Mouse (Mus musculus): ENCODE results near the gene Cux2. TPM values are rescaled to one million over a fixed set of nuclear protein-coding genes. Genes with fewer than 3 reads are reported as not detected.

Gene Cux2
- total and polyA plus RNA-seq, 3 experiments: 0.17 TPM; not detected in 2

GRCm38 (mm10) chr5:122002148-122002547 is 47.8 kb downstream of the Cux2 start:
- in situ Hi-C loops (cut with MboI; ENCODE audit: low pct_ligation_motif_present, low pct_unique_long_range_greater_than_20kb, low sequenced_read_pairs): loop anchor here (10.0 kb wide), 1 partner anchor 137 kb away; no protein-coding TSS in a partner anchor
- H3K4me1 ChIP-seq (ENCODE audit: control insufficient read depth in 1 of 2, insufficient read depth in 2 of 2): peaks cover under 1 to 9% of the 10 kb centered on the region in 2 experiments
- H3K4me3 ChIP-seq (replicated peaks in 1 of 3; ENCODE audit: low read depth in 2 of 3, low read length in 2 of 3, poor library complexity in 1 of 3): no peak overlapping the region
- TF ChIP-seq UBTF (IDR thresholded peaks at IDR 0.05; ENCODE audit: low read depth, low read length) (no peak), ETS1 (conservative IDR thresholded peaks at IDR 0.05; ENCODE audit: low read depth, low read length) (no peak), EP300 (IDR thresholded peaks at IDR 0.05; ENCODE audit: low read length) (no peak), ZMIZ1 (IDR thresholded peaks at IDR 0.05; ENCODE audit: low read depth, low read length) (no peak), RCOR1 (conservative IDR thresholded peaks at IDR 0.05; ENCODE audit: low read depth, low read length) (no peak), ZC3H11A (IDR thresholded peaks at IDR 0.05; ENCODE audit: low read depth, low read length) (no peak), JUN (IDR thresholded peaks at IDR 0.05; ENCODE audit: insufficient read depth, low read depth, low read length) (no peak), MXI1 (IDR thresholded peaks at IDR 0.05; ENCODE audit: low read depth, low read length) (no peak), HCFC1 (IDR thresholded peaks at IDR 0.05; ENCODE audit: low read depth, low read length) (no peak), ELF1 (IDR thresholded peaks at IDR 0.05; ENCODE audit: low read depth, low read length) (no peak), USF2 (conservative IDR thresholded peaks at IDR 0.05; ENCODE audit: low read depth, low read length) (no peak), TCF12 (IDR thresholded peaks at IDR 0.05; ENCODE audit: low read depth, low read length) (no peak), NELFE (IDR thresholded peaks at IDR 0.05; ENCODE audit: low read depth, low read length) (no peak), NRF1 (IDR thresholded peaks at IDR 0.05; ENCODE audit: low read depth, low read length) (no peak), MAX (IDR thresholded peaks at IDR 0.05; ENCODE audit: low read length) (no peak)
- H3K27me3 ChIP-seq (replicated peaks): peaks cover 77% of the 10 kb centered on the region
- dilution Hi-C loops (cut with MboI; ENCODE audit: extremely low pct_ligation_motif_present, extremely low pct_unique_long_range_greater_than_20kb, low sequenced_read_pairs): no loop called here
- H3K4me2 ChIP-seq (ENCODE audit: insufficient read depth, low read depth, poor library complexity, severe bottlenecking): no peak overlapping the region
- H3K79me2 ChIP-seq (replicated peaks; ENCODE audit: control insufficient read depth, extremely low read depth, insufficient read depth, poor library complexity, severe bottlenecking): no peaks in the 10 kb centered on the region
- no peaks in the 10 kb centered on the region for H3K36me3 ChIP-seq (replicated peaks in 1 of 2; ENCODE audit: control insufficient read depth in 1 of 2, insufficient read depth in 1 of 2, low read length in 1 of 2)
- no peak for DNase-seq (ENCODE audit: extremely low read depth)
- no peak overlapping the region for H3K9ac ChIP-seq (ENCODE audit: insufficient read depth, low read depth)
- H3K27ac ChIP-seq (ENCODE audit: insufficient read depth, low read depth): no peak overlapping the region
- H3K9me3 ChIP-seq (replicated peaks; ENCODE audit: low read length): peaks cover 5% of the 10 kb centered on the region

- peaks cover 79% of the 10 kb centered on the region for H3K27me3 ChIP-seq (replicated peaks)
- H3K9me3 ChIP-seq (replicated peaks; ENCODE audit: low read length): peaks cover 5% of the 10 kb centered on the region
- in situ Hi-C loops (cut with MboI; ENCODE audit: low pct_ligation_motif_present, low pct_unique_long_range_greater_than_20kb, low sequenced_read_pairs): loop anchor here (10.0 kb wide), 1 partner anchor 137 kb away; no protein-coding TSS in a partner anchor
- TF ChIP-seq RCOR1 (conservative IDR thresholded peaks at IDR 0.05; ENCODE audit: low read depth, low read length) (no peak), TCF12 (IDR thresholded peaks at IDR 0.05; ENCODE audit: low read depth, low read length) (no peak), KAT2A (IDR thresholded peaks at IDR 0.05; ENCODE audit: insufficient replicate concordance, low read length) (no peak), ZKSCAN1 (IDR thresholded peaks at IDR 0.05; ENCODE audit: borderline replicate concordance, low read depth, low read length) (no peak), HCFC1 (IDR thresholded peaks at IDR 0.05; ENCODE audit: low read depth, low read length) (no peak), ZMIZ1 (IDR thresholded peaks at IDR 0.05; ENCODE audit: low read depth, low read length) (no peak), PAX5 (IDR thresholded peaks at IDR 0.05; ENCODE audit: low read length) (no peak), ZNF384 (IDR thresholded peaks at IDR 0.05; ENCODE audit: low read depth, low read length) (no peak), BHLHE40 (IDR thresholded peaks at IDR 0.05; ENCODE audit: low read depth, low read length) (no peak), MEF2A (IDR thresholded peaks at IDR 0.05; ENCODE audit: borderline replicate concordance, low read depth, low read length) (no peak), GABPA (IDR thresholded peaks at IDR 0.05; ENCODE audit: insufficient replicate concordance, low read depth, low read length) (no peak), SIN3A (IDR thresholded peaks at IDR 0.05; ENCODE audit: low read length) (no peak), ZC3H11A (IDR thresholded peaks at IDR 0.05; ENCODE audit: low read depth, low read length) (no peak), POLR2AphosphoS2 (IDR thresholded peaks at IDR 0.05; ENCODE audit: low read depth, low read length) (no peak), UBTF (IDR thresholded peaks at IDR 0.05; ENCODE audit: low read depth, low read length) (no peak), CTCF (conservative IDR thresholded peaks at IDR 0.05 in 1 of 2, IDR thresholded peaks at IDR 0.05 in 1 of 2; ENCODE audit: low read depth in 2 of 2, low read length in 2 of 2) (no peak), NRF1 (IDR thresholded peaks at IDR 0.05; ENCODE audit: low read depth, low read length) (no peak), RAD21 (IDR thresholded peaks at IDR 0.05; ENCODE audit: low read depth, low read length) (no peak), CHD2 (IDR thresholded peaks at IDR 0.05; ENCODE audit: low read length) (no peak)
- no peaks in the 10 kb centered on the region for H3K36me3 ChIP-seq (replicated peaks in 1 of 2; ENCODE audit: control insufficient read depth in 1 of 2, insufficient read depth in 1 of 2, low read length in 1 of 2)
- H3K79me2 ChIP-seq (replicated peaks; ENCODE audit: control insufficient read depth, extremely low read depth, insufficient read depth, poor library complexity, severe bottlenecking): no peaks in the 10 kb centered on the region
- no peak overlapping the region for H3K4me3 ChIP-seq (replicated peaks in 1 of 3; ENCODE audit: low read depth in 2 of 3, low read length in 2 of 3, poor library complexity in 1 of 3)
- H3K27ac ChIP-seq (ENCODE audit: insufficient read depth, low read depth): no peak overlapping the region
- H3K4me2 ChIP-seq (ENCODE audit: insufficient read depth, low read depth, poor library complexity, severe bottlenecking): no peak overlapping the region
- H3K9ac ChIP-seq (ENCODE audit: insufficient read depth, low read depth): no peak overlapping the region
- DNase-seq (ENCODE audit: extremely low read depth): no peak
- peaks cover 4 to 12% of the 10 kb centered on the region in 2 experiments for H3K4me1 ChIP-seq (ENCODE audit: control insufficient read depth in 1 of 2, insufficient read depth in 2 of 2)
- dilution Hi-C loops (cut with MboI; ENCODE audit: extremely low pct_ligation_motif_present, extremely low pct_unique_long_range_greater_than_20kb, low sequenced_read_pairs): no loop called here
Measured at GRCm38 (mm10) chr5:122001311-122001710, 48.6 kb downstream of the Cux2 start.
